Mouse (Mus musculus): ENCODE results near the gene Lmod1. TPM values are rescaled to one million over a fixed set of nuclear protein-coding genes. Genes with fewer than 3 reads are reported as not detected.
"Not testable (repeated sequence)": the region's sequence is repeated elsewhere in the genome, so short reads cannot be mapped to it uniquely, and the experiment has no call there.

Lmod1 gene
- polyA plus RNA-seq, 1 experiment from 2014 or later = 1.5 TPM

GRCm38 (mm10) chr1:135378576-135378975, 54.0 kb downstream of the Lmod1 start:
- Histone ChIP-seq H3K27ac (ENCODE audit: low read depth, low read length) (0 out of 2 replicates have a peak overlapping the region, but pooled peaks have one; percentile 29), H3K36me3 (ENCODE audit: control insufficient read depth, insufficient read depth, low read length) (peaks cover 6% of the 10 kb centered on the region), H3K4me3 (ENCODE audit: low read depth, low read length) (no peak overlapping the region), H3K4me1 (ENCODE audit: control insufficient read depth, insufficient read depth, low read length) (peaks cover 31% of the 10 kb centered on the region), H3K9me3 (replicated peaks; ENCODE audit: control insufficient read depth, low read length) (no peaks in the 10 kb centered on the region), H3K27me3 (ENCODE audit: control insufficient read depth, insufficient read depth, low read length) (no peaks in the 10 kb centered on the region), H3K4me2 (peak overlapping the region; percentile 41), H3K9ac (ENCODE audit: low read depth, low read length) (no peak overlapping the region)
- ATAC-seq (replicated peaks; ENCODE audit: insufficient number of reproducible peaks, low FRiP score, low TSS enrichment) = no peak
- WGBS (ENCODE audit: insufficient replicate concordance) = 44% methylated on average over 9 of the region's 9 CpGs

DNA sequence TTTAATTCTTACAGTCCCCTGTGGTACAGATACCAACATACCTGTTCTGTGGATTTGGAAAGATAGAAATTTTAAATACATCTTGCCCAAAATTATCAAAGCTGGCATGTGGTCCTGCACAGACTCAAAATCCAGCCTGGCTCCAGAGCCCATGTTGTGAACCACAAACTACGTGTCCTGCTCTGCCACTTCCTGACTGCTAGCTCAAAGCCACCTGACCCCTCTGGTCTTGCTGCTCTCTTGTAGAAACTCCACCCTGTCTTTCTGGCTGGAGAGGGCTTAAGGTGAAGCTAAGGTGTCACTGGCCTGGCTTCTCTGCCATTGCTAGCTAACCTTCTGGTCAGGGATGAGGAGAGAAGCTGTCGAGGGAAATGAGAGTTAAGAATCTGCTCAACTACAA, 54.4 kb downstream of the Lmod1 start:
- H3K4me3 ChIP-seq (ENCODE audit: low read depth, low read length) = no peak overlapping the region
- no peak overlapping the region for H3K4me2 ChIP-seq
- H3K27me3 ChIP-seq (ENCODE audit: control insufficient read depth, insufficient read depth, low read length) = no peaks in the 10 kb centered on the region
- H3K4me1 ChIP-seq (ENCODE audit: control insufficient read depth, insufficient read depth, low read length) = peaks cover 28% of the 10 kb centered on the region
- no peaks in the 10 kb centered on the region for H3K9me3 ChIP-seq (replicated peaks; ENCODE audit: control insufficient read depth, low read length)
- H3K36me3 ChIP-seq (ENCODE audit: control insufficient read depth, insufficient read depth, low read length) = peaks cover 6% of the 10 kb centered on the region
- 44% methylated on average over 2 of the region's 2 CpGs for WGBS (ENCODE audit: insufficient replicate concordance)
- ATAC-seq (replicated peaks; ENCODE audit: insufficient number of reproducible peaks, low FRiP score, low TSS enrichment) = no peak
- no peak overlapping the region for H3K27ac ChIP-seq (ENCODE audit: low read depth, low read length)
- no peak overlapping the region for H3K9ac ChIP-seq (ENCODE audit: low read depth, low read length)

GRCm38 (mm10) chr1:135380071-135380991, 55.7 kb downstream of the Lmod1 start:
- Histone ChIP-seq H3K27ac (ENCODE audit: low read depth, low read length) (no peak overlapping the region), H3K4me1 (ENCODE audit: control insufficient read depth, insufficient read depth, low read length) (peaks cover 19% of the 10 kb centered on the region)
- ATAC-seq (replicated peaks; ENCODE audit: insufficient number of reproducible peaks, low FRiP score, low TSS enrichment) = no peak

DNA sequence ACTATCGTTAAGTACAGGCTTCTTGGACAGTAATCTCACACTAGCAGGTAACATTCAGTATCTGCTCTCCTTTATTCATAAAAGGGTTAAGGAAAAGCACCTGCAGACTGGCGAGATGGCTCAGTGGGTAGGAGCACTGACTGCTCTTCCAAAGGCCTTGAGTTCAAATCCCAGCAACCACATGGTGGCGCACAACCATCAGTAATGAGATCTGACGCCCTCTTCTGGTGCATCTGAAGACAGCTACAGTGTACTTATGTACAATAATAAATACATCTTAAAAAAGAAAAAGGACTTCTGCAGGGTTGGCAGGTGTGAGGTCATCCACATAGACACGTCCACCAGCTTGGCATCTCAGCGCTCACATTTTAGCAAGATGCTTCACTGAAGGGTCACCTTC, 57.0 kb downstream of the Lmod1 start:
- not testable (repeated sequence) for ATAC-seq (replicated peaks; ENCODE audit: insufficient number of reproducible peaks, low FRiP score, low TSS enrichment); H3K4me3 ChIP-seq (ENCODE audit: low read depth, low read length); H3K4me2 ChIP-seq; H3K9me3 ChIP-seq (replicated peaks; ENCODE audit: control insufficient read depth, low read length); H3K9ac ChIP-seq (ENCODE audit: low read depth, low read length); H3K27me3 ChIP-seq (ENCODE audit: control insufficient read depth, insufficient read depth, low read length); H3K27ac ChIP-seq (ENCODE audit: low read depth, low read length)
- peaks cover 24% of the 10 kb centered on the region for H3K36me3 ChIP-seq (ENCODE audit: control insufficient read depth, insufficient read depth, low read length)
- H3K4me1 ChIP-seq (ENCODE audit: control insufficient read depth, insufficient read depth, low read length) = peaks cover 17% of the 10 kb centered on the region
- 54% methylated on average over 6 of the region's 6 CpGs for WGBS (ENCODE audit: insufficient replicate concordance)

More at GRCm38 (mm10) chr1:135380071-135380991, 55.7 kb downstream of the Lmod1 start:
- WGBS (ENCODE audit: insufficient replicate concordance) = 71% methylated on average over 15 of the region's 15 CpGs
- Histone ChIP-seq H3K9ac (ENCODE audit: low read depth, low read length) (no peak overlapping the region), H3K4me2 (no peak overlapping the region), H3K9me3 (replicated peaks; ENCODE audit: control insufficient read depth, low read length) (no peaks in the 10 kb centered on the region), H3K27me3 (ENCODE audit: control insufficient read depth, insufficient read depth, low read length) (no peaks in the 10 kb centered on the region), H3K36me3 (ENCODE audit: control insufficient read depth, insufficient read depth, low read length) (peaks cover 13% of the 10 kb centered on the region), H3K4me3 (ENCODE audit: low read depth, low read length) (no peak overlapping the region)

GRCm38 (mm10) chr1:135384171-135384570, 59.6 kb downstream of the Lmod1 start:
- H3K36me3 ChIP-seq (ENCODE audit: control insufficient read depth, insufficient read depth, low read length) = peaks cover 35% of the 10 kb centered on the region
- no peak for ATAC-seq (replicated peaks; ENCODE audit: insufficient number of reproducible peaks, low FRiP score, low TSS enrichment)

DNA sequence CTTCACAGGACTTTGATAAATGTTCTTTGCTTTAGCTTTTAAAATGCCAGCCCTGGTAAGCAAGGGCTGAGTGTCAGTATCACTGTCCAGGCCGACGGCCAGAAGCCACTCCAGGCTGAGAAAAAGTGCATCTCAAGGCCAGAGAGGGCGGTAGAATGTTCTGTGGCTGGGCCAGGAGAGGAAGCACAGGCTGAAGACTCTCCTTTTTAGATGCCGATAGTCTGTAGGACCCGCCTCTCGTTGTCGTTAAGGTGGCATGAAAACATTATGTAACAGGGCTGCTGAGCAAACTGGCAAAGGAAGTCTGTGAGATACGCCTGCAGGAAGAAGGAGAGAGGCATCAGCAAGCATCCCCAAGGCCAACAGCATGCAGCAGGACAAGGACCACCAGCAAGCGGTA, 60.6 kb downstream of the Lmod1 start:
- H3K4me1 ChIP-seq (ENCODE audit: control insufficient read depth, insufficient read depth, low read length) = peaks cover 4% of the 10 kb centered on the region
- no peak overlapping the region for H3K27ac ChIP-seq (ENCODE audit: low read depth, low read length)
- H3K9ac ChIP-seq (ENCODE audit: low read depth, low read length) = no peak overlapping the region
- H3K36me3 ChIP-seq (ENCODE audit: control insufficient read depth, insufficient read depth, low read length) = peaks cover 43% of the 10 kb centered on the region
- no peak for ATAC-seq (replicated peaks; ENCODE audit: insufficient number of reproducible peaks, low FRiP score, low TSS enrichment)
- H3K9me3 ChIP-seq (replicated peaks; ENCODE audit: control insufficient read depth, low read length) = no peaks in the 10 kb centered on the region
- no peak overlapping the region for H3K4me2 ChIP-seq
- no peaks in the 10 kb centered on the region for H3K27me3 ChIP-seq (ENCODE audit: control insufficient read depth, insufficient read depth, low read length)
- H3K4me3 ChIP-seq (ENCODE audit: low read depth, low read length) = no peak overlapping the region
- WGBS (ENCODE audit: insufficient replicate concordance) = 83% methylated on average over 9 of the region's 9 CpGs

More at GRCm38 (mm10) chr1:135384171-135384570, 59.6 kb downstream of the Lmod1 start:
- Histone ChIP-seq H3K9ac (ENCODE audit: low read depth, low read length) (no peak overlapping the region), H3K4me2 (no peak overlapping the region), H3K4me3 (ENCODE audit: low read depth, low read length) (no peak overlapping the region), H3K27me3 (ENCODE audit: control insufficient read depth, insufficient read depth, low read length) (no peaks in the 10 kb centered on the region), H3K27ac (ENCODE audit: low read depth, low read length) (no peak overlapping the region), H3K9me3 (replicated peaks; ENCODE audit: control insufficient read depth, low read length) (no peaks in the 10 kb centered on the region), H3K4me1 (ENCODE audit: control insufficient read depth, insufficient read depth, low read length) (peaks cover 6% of the 10 kb centered on the region)
- 94% methylated on average over 5 of the region's 5 CpGs for WGBS (ENCODE audit: insufficient replicate concordance)

DNA sequence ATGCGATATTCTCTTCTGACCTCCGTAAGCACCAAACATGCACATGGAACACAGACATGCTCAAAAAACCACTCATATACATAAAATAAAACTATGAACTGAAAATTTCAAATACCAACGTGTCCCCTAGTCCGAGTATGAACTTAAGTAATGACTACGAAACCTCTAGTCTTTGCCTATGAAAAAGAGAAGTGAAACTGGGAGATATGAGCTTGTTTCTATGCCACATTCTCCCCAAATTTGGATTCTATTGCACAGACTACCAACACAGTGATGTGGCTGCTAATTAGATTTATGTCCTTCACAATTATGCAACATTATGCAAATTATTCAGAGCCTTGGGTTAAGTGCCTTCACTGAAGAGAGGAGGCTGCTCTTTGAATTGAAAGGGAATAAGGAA, 74.9 kb downstream of the Lmod1 start:
- ATAC-seq (replicated peaks; ENCODE audit: insufficient number of reproducible peaks, low FRiP score, low TSS enrichment) = no peak
- no peak overlapping the region for H3K4me3 ChIP-seq (ENCODE audit: low read depth, low read length)
- H3K27me3 ChIP-seq (ENCODE audit: control insufficient read depth, insufficient read depth, low read length) = no peaks in the 10 kb centered on the region
- no peak overlapping the region for H3K27ac ChIP-seq (ENCODE audit: low read depth, low read length)
- H3K4me2 ChIP-seq = no peak overlapping the region
- peaks cover 52% of the 10 kb centered on the region for H3K36me3 ChIP-seq (ENCODE audit: control insufficient read depth, insufficient read depth, low read length)
- H3K9me3 ChIP-seq (replicated peaks; ENCODE audit: control insufficient read depth, low read length) = no peaks in the 10 kb centered on the region
- H3K4me1 ChIP-seq (ENCODE audit: control insufficient read depth, insufficient read depth, low read length) = no peaks in the 10 kb centered on the region
- WGBS (ENCODE audit: insufficient replicate concordance) = 96% methylated on average over 5 of the region's 5 CpGs
- no peak overlapping the region for H3K9ac ChIP-seq (ENCODE audit: low read depth, low read length)

DNA sequence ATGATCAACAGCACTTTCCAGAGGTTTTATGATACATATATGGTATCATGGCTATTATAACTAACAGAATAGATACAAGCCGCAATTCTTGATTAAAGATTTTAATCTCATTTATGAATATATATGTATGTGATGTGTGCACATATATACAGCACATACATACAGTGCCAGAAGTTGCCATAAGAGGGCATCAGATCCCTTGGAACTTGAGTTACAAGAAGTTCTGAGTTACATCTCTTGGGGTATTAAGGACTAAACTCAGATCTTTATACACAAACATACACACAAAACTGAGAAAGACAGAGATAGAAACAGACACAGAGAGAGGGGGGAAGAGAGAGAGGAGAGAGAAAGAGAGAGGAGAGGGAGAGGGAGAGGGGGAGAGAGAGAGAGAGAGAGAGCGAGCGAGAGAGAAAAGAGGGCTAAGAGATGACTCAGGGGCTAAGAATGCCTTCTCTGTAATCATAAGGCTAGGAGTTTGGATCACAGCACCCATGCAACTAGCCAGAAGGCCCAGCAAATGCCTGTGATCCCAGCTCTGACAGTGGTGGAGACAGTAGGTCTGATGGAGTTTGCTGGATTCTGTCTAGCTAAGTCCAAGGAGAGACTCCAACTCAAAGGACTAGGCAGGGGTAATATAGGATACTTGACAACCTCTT, 77.0 kb downstream of the Lmod1 start:
- WGBS (ENCODE audit: insufficient replicate concordance) = 81% methylated on average over 3 of the region's 3 CpGs
- no peak for ATAC-seq (replicated peaks; ENCODE audit: insufficient number of reproducible peaks, low FRiP score, low TSS enrichment)
- H3K9me3 ChIP-seq (replicated peaks; ENCODE audit: control insufficient read depth, low read length) = no peaks in the 10 kb centered on the region
- no peaks in the 10 kb centered on the region for H3K27me3 ChIP-seq (ENCODE audit: control insufficient read depth, insufficient read depth, low read length)
- no peaks in the 10 kb centered on the region for H3K4me1 ChIP-seq (ENCODE audit: control insufficient read depth, insufficient read depth, low read length)
- no peak overlapping the region for H3K4me3 ChIP-seq (ENCODE audit: low read depth, low read length)
- no peak overlapping the region for H3K4me2 ChIP-seq
- H3K9ac ChIP-seq (ENCODE audit: low read depth, low read length) = no peak overlapping the region
- no peak overlapping the region for H3K27ac ChIP-seq (ENCODE audit: low read depth, low read length)
- peaks cover 51% of the 10 kb centered on the region for H3K36me3 ChIP-seq (ENCODE audit: control insufficient read depth, insufficient read depth, low read length)
